Mouse (Mus musculus) E14TG2a.4 (cell line): ENCODE data around the gene Gprc6a.

Experiments
- CTCF ChIP-seq: conservative IDR thresholded peaks from 2 replicates; pipeline ENCODE4 v1.5.1; 2014; ENCODE audit warnings: low read length
- NANOG ChIP-seq: IDR thresholded peaks from 2 replicates; pipeline ENCODE4 v1.6.1; 2014; ENCODE audit warnings: borderline replicate concordance, low read length, mixed read lengths
- POU5F1 ChIP-seq: IDR thresholded peaks from 2 replicates; pipeline ENCODE4 v1.6.1; 2014; ENCODE audit warnings: low read length, borderline replicate concordance

- TF ChIP-seq CTCF (no peak), POU5F1 (no peak), NANOG (no peak)
These were observed 46.3 kb downstream of the Gprc6a start for GRCm38 (mm10) chr10:51584919-51585318.
